Mouse (Mus musculus): ENCODE results near the gene Gm49395. TPM values are rescaled to one million over a fixed set of nuclear protein-coding genes. Genes with fewer than 3 reads are reported as not detected.

The Gm49395 gene
- polyA plus RNA-seq, 1 experiment from 2014 or later, result 2.8 TPM

GRCm38 (mm10) chr13:115107436-115107835 lies 5.7 kb upstream of the Gm49395 start:
- H3K9me3 ChIP-seq (replicated peaks; ENCODE audit: control insufficient read depth, low read length), result no peaks in the 10 kb centered on the region
- no peak for ATAC-seq (ENCODE audit: low read depth)
- WGBS (ENCODE audit: insufficient replicate concordance), result 47% methylated on average over 8 of the region's 8 CpGs
- H3K4me1 ChIP-seq (ENCODE audit: control insufficient read depth, low read depth, low read length), result no peaks in the 10 kb centered on the region
- H3K27ac ChIP-seq (ENCODE audit: low read length), result no peak overlapping the region
- H3K9ac ChIP-seq (ENCODE audit: low read depth, low read length), result no peak overlapping the region
- H3K4me3 ChIP-seq (ENCODE audit: low read depth, low read length), result no peak overlapping the region
- peaks cover 3% of the 10 kb centered on the region; the same call in 1 of the 2 replicates for H3K27me3 ChIP-seq (ENCODE audit: control insufficient read depth, insufficient read depth, low read depth, low read length)
- H3K36me3 ChIP-seq (ENCODE audit: control insufficient read depth, insufficient read depth), result no peaks in the 10 kb centered on the region
- no peak overlapping the region for H3K4me2 ChIP-seq (ENCODE audit: low read depth, low read length)

GRCm38 (mm10) chr13:115106183-115106582 lies 4.5 kb upstream of the Gm49395 start:
- no peak for ATAC-seq (ENCODE audit: low read depth)
- Histone ChIP-seq H3K27ac (ENCODE audit: low read length) (no peak overlapping the region), H3K36me3 (ENCODE audit: control insufficient read depth, insufficient read depth) (no peaks in the 10 kb centered on the region), H3K27me3 (ENCODE audit: control insufficient read depth, insufficient read depth, low read depth, low read length) (peaks cover 14% of the 10 kb centered on the region), H3K4me2 (ENCODE audit: low read depth, low read length) (no peak overlapping the region), H3K4me1 (ENCODE audit: control insufficient read depth, low read depth, low read length) (no peaks in the 10 kb centered on the region), H3K9me3 (replicated peaks; ENCODE audit: control insufficient read depth, low read length) (no peaks in the 10 kb centered on the region), H3K9ac (ENCODE audit: low read depth, low read length) (no peak overlapping the region), H3K4me3 (ENCODE audit: low read depth, low read length) (no peak overlapping the region)
- WGBS (ENCODE audit: insufficient replicate concordance), result 52% methylated on average over 10 of the region's 10 CpGs

GRCm38 (mm10) chr13:115102754-115103153 lies 1.0 kb upstream of the Gm49395 start:
- Histone ChIP-seq H3K27ac (ENCODE audit: low read length) (no peak overlapping the region), H3K9ac (ENCODE audit: low read depth, low read length) (no peak overlapping the region), H3K4me2 (ENCODE audit: low read depth, low read length) (no peak overlapping the region), H3K36me3 (ENCODE audit: control insufficient read depth, insufficient read depth) (no peaks in the 10 kb centered on the region), H3K4me3 (ENCODE audit: low read depth, low read length) (no peak overlapping the region), H3K27me3 (ENCODE audit: control insufficient read depth, insufficient read depth, low read depth, low read length) (peaks cover 30% of the 10 kb centered on the region), H3K9me3 (replicated peaks; ENCODE audit: control insufficient read depth, low read length) (no peaks in the 10 kb centered on the region), H3K4me1 (ENCODE audit: control insufficient read depth, low read depth, low read length) (no peaks in the 10 kb centered on the region)
- WGBS (ENCODE audit: insufficient replicate concordance), result 74% methylated on average over 2 of the region's 2 CpGs
- no peak for ATAC-seq (ENCODE audit: low read depth)

GRCm38 (mm10) chr13:115100381-115101177 lies 1.1 kb downstream of the Gm49395 start:
- no peak for ATAC-seq (ENCODE audit: low read depth)
- Histone ChIP-seq H3K36me3 (ENCODE audit: control insufficient read depth, insufficient read depth) (no peaks in the 10 kb centered on the region), H3K9ac (ENCODE audit: low read depth, low read length) (peak overlapping the region; percentile 15; the same call in 1 of the 2 replicates), H3K27ac (ENCODE audit: low read length) (peak overlapping the region; percentile 83), H3K4me2 (ENCODE audit: low read depth, low read length) (peak overlapping the region; percentile 51), H3K9me3 (replicated peaks; ENCODE audit: control insufficient read depth, low read length) (no peaks in the 10 kb centered on the region), H3K4me1 (ENCODE audit: control insufficient read depth, low read depth, low read length) (no peaks in the 10 kb centered on the region; the same call in 1 of the 2 replicates), H3K27me3 (ENCODE audit: control insufficient read depth, insufficient read depth, low read depth, low read length) (peaks cover 30% of the 10 kb centered on the region), H3K4me3 (ENCODE audit: low read depth, low read length) (peak overlapping the region; percentile 63)
- WGBS (ENCODE audit: insufficient replicate concordance), result 39% methylated on average over 11 of the region's 11 CpGs

GRCm38 (mm10) chr13:115099381-115099780 lies 2.3 kb downstream of the Gm49395 start:
- no peak for ATAC-seq (ENCODE audit: low read depth)
- Histone ChIP-seq H3K4me3 (ENCODE audit: low read depth, low read length) (no peak overlapping the region), H3K27ac (ENCODE audit: low read length) (no peak overlapping the region), H3K9me3 (replicated peaks; ENCODE audit: control insufficient read depth, low read length) (no peaks in the 10 kb centered on the region), H3K9ac (ENCODE audit: low read depth, low read length) (no peak overlapping the region), H3K4me1 (ENCODE audit: control insufficient read depth, low read depth, low read length) (no peaks in the 10 kb centered on the region; the same call in 1 of the 2 replicates), H3K27me3 (ENCODE audit: control insufficient read depth, insufficient read depth, low read depth, low read length) (peaks cover 30% of the 10 kb centered on the region), H3K36me3 (ENCODE audit: control insufficient read depth, insufficient read depth) (no peaks in the 10 kb centered on the region), H3K4me2 (ENCODE audit: low read depth, low read length) (no peak overlapping the region)
- WGBS (ENCODE audit: insufficient replicate concordance), result 57% methylated on average over 9 of the region's 9 CpGs

GRCm38 (mm10) chr13:115098227-115098626 lies 3.5 kb downstream of the Gm49395 start:
- H3K9ac ChIP-seq (ENCODE audit: low read depth, low read length), result no peak overlapping the region
- 61% methylated on average over 3 of the region's 3 CpGs for WGBS (ENCODE audit: insufficient replicate concordance)
- H3K27me3 ChIP-seq (ENCODE audit: control insufficient read depth, insufficient read depth, low read depth, low read length), result peaks cover 30% of the 10 kb centered on the region

GRCm38 (mm10) chr13:115096965-115097364 lies 4.8 kb downstream of the Gm49395 start:
- H3K27me3 ChIP-seq (ENCODE audit: control insufficient read depth, insufficient read depth, low read depth, low read length), result peaks cover 24% of the 10 kb centered on the region
- peaks cover under 1% of the 10 kb centered on the region for H3K4me1 ChIP-seq (ENCODE audit: control insufficient read depth, low read depth, low read length)
- H3K4me3 ChIP-seq (ENCODE audit: low read depth, low read length), result no peak overlapping the region
- no peak for ATAC-seq (ENCODE audit: low read depth)
- no peaks in the 10 kb centered on the region for H3K36me3 ChIP-seq (ENCODE audit: control insufficient read depth, insufficient read depth)
- 53% methylated on average over 5 of the region's 5 CpGs for WGBS (ENCODE audit: insufficient replicate concordance)
- no peak overlapping the region for H3K4me2 ChIP-seq (ENCODE audit: low read depth, low read length)
- no peak overlapping the region for H3K27ac ChIP-seq (ENCODE audit: low read length)
- H3K9me3 ChIP-seq (replicated peaks; ENCODE audit: control insufficient read depth, low read length), result no peaks in the 10 kb centered on the region
- H3K9ac ChIP-seq (ENCODE audit: low read depth, low read length), result no peak overlapping the region

More at GRCm38 (mm10) chr13:115098227-115098626, 3.5 kb downstream of the Gm49395 start:
- no peaks in the 10 kb centered on the region for H3K36me3 ChIP-seq (ENCODE audit: control insufficient read depth, insufficient read depth)
- H3K9me3 ChIP-seq (replicated peaks; ENCODE audit: control insufficient read depth, low read length), result no peaks in the 10 kb centered on the region
- no peak for ATAC-seq (ENCODE audit: low read depth)
- H3K4me1 ChIP-seq (ENCODE audit: control insufficient read depth, low read depth, low read length), result no peaks in the 10 kb centered on the region; the same call in 1 of the 2 replicates
- H3K4me2 ChIP-seq (ENCODE audit: low read depth, low read length), result no peak overlapping the region
- H3K4me3 ChIP-seq (ENCODE audit: low read depth, low read length), result no peak overlapping the region
- no peak overlapping the region for H3K27ac ChIP-seq (ENCODE audit: low read length)

GRCm38 (mm10) chr13:115096216-115096615 lies 5.5 kb downstream of the Gm49395 start:
- peaks cover 16% of the 10 kb centered on the region for H3K27me3 ChIP-seq (ENCODE audit: control insufficient read depth, insufficient read depth, low read depth, low read length)
- H3K9ac ChIP-seq (ENCODE audit: low read depth, low read length), result no peak overlapping the region
- 20% methylated on average over 2 of the region's 2 CpGs for WGBS (ENCODE audit: insufficient replicate concordance)
- no peak overlapping the region for H3K4me2 ChIP-seq (ENCODE audit: low read depth, low read length)
- no peak overlapping the region for H3K4me3 ChIP-seq (ENCODE audit: low read depth, low read length)
- H3K9me3 ChIP-seq (replicated peaks; ENCODE audit: control insufficient read depth, low read length), result no peaks in the 10 kb centered on the region
- peak; percentile 20; the same call in 1 of the 2 replicates for ATAC-seq (ENCODE audit: low read depth)
- peaks cover 7% of the 10 kb centered on the region for H3K4me1 ChIP-seq (ENCODE audit: control insufficient read depth, low read depth, low read length)
- H3K36me3 ChIP-seq (ENCODE audit: control insufficient read depth, insufficient read depth), result no peaks in the 10 kb centered on the region
- H3K27ac ChIP-seq (ENCODE audit: low read length), result no peak overlapping the region

- H3K27me3 ChIP-seq (ENCODE audit: control insufficient read depth, insufficient read depth, low read depth, low read length), result peaks cover 9% of the 10 kb centered on the region; the same call in 1 of the 2 replicates
- WGBS (ENCODE audit: insufficient replicate concordance), result 76% methylated on average over 2 of the region's 2 CpGs
- no peak overlapping the region for H3K4me3 ChIP-seq (ENCODE audit: low read depth, low read length)
- H3K9me3 ChIP-seq (replicated peaks; ENCODE audit: control insufficient read depth, low read length), result no peaks in the 10 kb centered on the region
- no peak overlapping the region for H3K27ac ChIP-seq (ENCODE audit: low read length)
- H3K4me1 ChIP-seq (ENCODE audit: control insufficient read depth, low read depth, low read length), result peaks cover 10% of the 10 kb centered on the region
- no peak for ATAC-seq (ENCODE audit: low read depth)
- no peak overlapping the region for H3K9ac ChIP-seq (ENCODE audit: low read depth, low read length)
- no peaks in the 10 kb centered on the region for H3K36me3 ChIP-seq (ENCODE audit: control insufficient read depth, insufficient read depth)
- H3K4me2 ChIP-seq (ENCODE audit: low read depth, low read length), result no peak overlapping the region
Observed at GRCm38 (mm10) chr13:115095392-115095791, 6.3 kb downstream of the Gm49395 start.

Data from liver, embryonic 16.5 days (tissue).